Mouse (Mus musculus) left cerebral cortex, adult 8-10 months (tissue): Measurements from ENCODE around the gene Slc41a2. TPM values are rescaled to one million over a fixed set of nuclear protein-coding genes. Genes with fewer than 3 reads are reported as not detected.

Experiments
- DNase-seq, 2 experiments: peaks; one replicate each; pipeline ENCODE4 v3.0.0; 2022; ENCODE audit warnings: low spot score in 2 of 2
- total RNA-seq, 4 experiments: library from RNA; stranded (reverse); gene quantifications; 2 replicates each; pipeline ENCODE4 v1.2.4; 2022

Gene Slc41a2
- total RNA-seq, 4 experiments from 2014 or later = 21.8 to 28.7 (median 26.1) TPM

- no peak for DNase-seq
Observed at GRCm38 (mm10) chr10:83233967-83234366, 103.7 kb downstream of the Slc41a2 start.

- DNase-seq = no peak
Observed at GRCm38 (mm10) chr10:83228626-83229025, 109.1 kb downstream of the Slc41a2 start.

GRCm38 (mm10) chr10:83224999-83225398 is 112.7 kb downstream of the Slc41a2 start:
- DNase-seq = no peak

- DNase-seq = no peak
Observed at GRCm38 (mm10) chr10:83220847-83221246, 116.8 kb downstream of the Slc41a2 start.

- no peak for DNase-seq
Observed at GRCm38 (mm10) chr10:83220217-83220616, 117.5 kb downstream of the Slc41a2 start.

- DNase-seq = no peak
Observed at GRCm38 (mm10) chr10:83219729-83220128, 118.0 kb downstream of the Slc41a2 start.

- no peak for DNase-seq
Observed at GRCm38 (mm10) chr10:83218778-83219177, 118.9 kb downstream of the Slc41a2 start.

- no peak for DNase-seq
Observed at GRCm38 (mm10) chr10:83217256-83217655, 120.4 kb downstream of the Slc41a2 start.

GRCm38 (mm10) chr10:83215559-83215958 is 122.1 kb downstream of the Slc41a2 start:
- no peak for DNase-seq

- no peak for DNase-seq
Observed at GRCm38 (mm10) chr10:83212618-83213017, 125.1 kb downstream of the Slc41a2 start.

GRCm38 (mm10) chr10:83210968-83211583 is 126.6 kb downstream of the Slc41a2 start:
- DNase-seq = no peak

GRCm38 (mm10) chr10:83210122-83210521 is 127.6 kb downstream of the Slc41a2 start:
- DNase-seq = no peak

GRCm38 (mm10) chr10:83209388-83209787 is 128.3 kb downstream of the Slc41a2 start:
- no peak for DNase-seq

GRCm38 (mm10) chr10:83208436-83208835 is 129.2 kb downstream of the Slc41a2 start:
- no peak for DNase-seq

- no peak for DNase-seq
Observed at GRCm38 (mm10) chr10:83202906-83203702, 134.6 kb downstream of the Slc41a2 start.

- DNase-seq = no peak
Observed at GRCm38 (mm10) chr10:83201525-83201924, 136.2 kb downstream of the Slc41a2 start.

- no peak for DNase-seq
Observed at GRCm38 (mm10) chr10:83199290-83199689, 138.4 kb downstream of the Slc41a2 start.

- DNase-seq = no peak
Observed at GRCm38 (mm10) chr10:83198692-83199091, 139.0 kb downstream of the Slc41a2 start.

GRCm38 (mm10) chr10:83197690-83198336 is 139.9 kb downstream of the Slc41a2 start:
- peak; percentile 31 to 84 for DNase-seq

GRCm38 (mm10) chr10:83191982-83192381 is 145.7 kb downstream of the Slc41a2 start:
- DNase-seq = no peak

- no peak for DNase-seq
Observed at GRCm38 (mm10) chr10:83191476-83191875, 146.2 kb downstream of the Slc41a2 start.

GRCm38 (mm10) chr10:83189071-83189470 is 148.6 kb downstream of the Slc41a2 start:
- DNase-seq = no peak
